Mouse (Mus musculus) forebrain, embryonic 12.5 days (tissue): ENCODE results near the gene Sfrp5. TPM values are rescaled to one million over a fixed set of nuclear protein-coding genes. Genes with fewer than 3 reads are reported as not detected.

Experiments used
- ATAC-seq: fragments of 200-750 bp; cut with Nextera tagmentation; 2 replicates; pipeline ENCODE4 v1.8.0; 2017; ENCODE audit warnings: moderate TSS enrichment; ENCODE audit not compliant: low FRiP score
- H3K27ac ChIP-seq: fragments of 300-500 bp; sonication (generic); 2 replicates; pipeline ENCODE4 v1.5.1; 2016; ENCODE audit warnings: mild to moderate bottlenecking
- H3K27me3 ChIP-seq: fragments of 300-500 bp; sonication (generic); 2 replicates; pipeline ENCODE4 v1.6.1; 2016; ENCODE audit warnings: mild to moderate bottlenecking
- H3K36me3 ChIP-seq: fragments of 300-500 bp; sonication (generic); replicated peaks from 2 replicates; pipeline ENCODE4 v1.6.1; 2016; ENCODE audit warnings: mild to moderate bottlenecking
- H3K4me1 ChIP-seq: fragments of 300-500 bp; sonication (generic); 2 replicates; pipeline ENCODE4 v1.6.1; 2016
- H3K4me2 ChIP-seq: fragments of 300-500 bp; sonication (generic); 2 replicates; pipeline ENCODE4 v1.6.1; 2016; ENCODE audit warnings: mild to moderate bottlenecking, moderate library complexity
- H3K4me3 ChIP-seq: fragments of 300-500 bp; sonication (generic); replicated peaks from 2 replicates; pipeline ENCODE4 v1.5.1; 2016; ENCODE audit warnings: mild to moderate bottlenecking
- H3K9ac ChIP-seq: fragments of 300-500 bp; sonication (generic); 2 replicates; pipeline ENCODE4 v1.6.1; 2016; ENCODE audit warnings: mild to moderate bottlenecking
- H3K9me3 ChIP-seq: fragments of 300-500 bp; sonication (generic); 2 replicates; pipeline ENCODE4 v1.6.1; 2016
- WGBS: fragments of 180-500 bp; shearing (Covaris S2); methylation state at CpG from one replicate; pipeline ENCODE4 v1.1.7; 2016; 5-methylcytosine and 5-hydroxymethylcytosine counted together
- polyA plus RNA-seq: library from polyadenylated mRNA; unstranded; fragments of >200 nt; fragmentation: Nextera tagmentation; extraction: Ambion mirVana; gene quantifications from 2 replicates; pipeline ENCODE4 v1.2.1, GENCODE M21; 2016

Sfrp5 gene
- polyA plus RNA-seq, 1 experiment from 2014 or later: 0.13 TPM

DNA sequence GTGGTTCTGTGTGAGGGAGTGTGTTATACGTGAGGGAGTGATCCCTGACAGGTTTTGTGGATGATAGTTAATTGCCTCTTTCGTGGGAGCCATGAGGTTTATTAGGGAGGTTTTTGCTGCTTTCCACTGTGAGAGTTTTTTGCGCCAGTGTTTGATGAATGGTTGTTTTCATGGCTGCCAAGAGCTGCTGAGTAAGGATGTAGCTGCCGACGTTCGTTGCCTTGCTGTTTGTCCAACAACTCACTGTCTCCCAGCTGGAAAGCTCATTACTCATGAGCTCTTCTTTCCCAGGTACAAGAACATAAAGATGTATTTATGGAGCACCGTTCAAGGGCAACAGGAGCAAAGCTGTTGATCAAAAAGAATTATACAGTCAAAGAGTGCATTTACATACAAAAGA lies 37.9 kb downstream of the Sfrp5 start:
- H3K4me2 ChIP-seq: no peak overlapping the region
- 60% methylated on average over 7 of the region's 7 CpGs for WGBS

DNA sequence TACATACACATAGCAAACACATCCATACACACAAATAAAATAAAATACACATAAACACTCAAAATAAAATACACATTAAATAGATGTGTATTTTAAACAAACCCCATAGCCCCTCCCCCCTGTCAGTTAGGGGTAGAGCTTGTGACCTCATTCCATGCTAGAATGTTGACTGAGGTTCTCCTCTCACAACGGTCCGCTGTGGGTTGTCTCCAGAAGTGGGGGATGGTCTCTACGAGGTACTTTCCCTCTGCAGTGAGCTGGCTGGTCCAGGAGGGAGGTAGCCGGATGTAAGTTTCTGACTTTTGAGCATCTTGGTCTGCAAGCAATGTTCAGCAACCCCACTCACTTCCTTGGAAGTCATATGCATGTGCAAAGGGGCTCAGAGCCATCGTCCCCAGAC lies 38.3 kb downstream of the Sfrp5 start, which contains the start of gene Zfyve27:
Zfyve27 (plus strand) TSS at position 188 of the 400 bp plus-strand sequence.
- no peaks in the 10 kb centered on the region for H3K4me1 ChIP-seq
- H3K9ac ChIP-seq: no peak within 1 kb of the TSS
- no peak for ATAC-seq
- no peak within 1 kb of the TSS for H3K4me3 ChIP-seq
- H3K27ac ChIP-seq: no peak within 1 kb of the TSS
- no peak within 1 kb of the TSS for H3K4me2 ChIP-seq
- H3K9me3 ChIP-seq: no peaks in the 10 kb centered on the region
- peaks cover 17% of the 10 kb centered on the region for H3K27me3 ChIP-seq
- no peaks in the 10 kb centered on the region for H3K36me3 ChIP-seq
- 81% methylated on average over 5 of the region's 5 CpGs for WGBS

More for the DNA sequence above, 37.9 kb downstream of the Sfrp5 start:
- H3K4me3 ChIP-seq: no peak overlapping the region
- no peak overlapping the region for H3K9ac ChIP-seq
- peaks cover 22% of the 10 kb centered on the region for H3K27me3 ChIP-seq
- H3K4me1 ChIP-seq: no peaks in the 10 kb centered on the region
- no peak overlapping the region for H3K27ac ChIP-seq
- no peak for ATAC-seq
- no peaks in the 10 kb centered on the region for H3K9me3 ChIP-seq
- H3K36me3 ChIP-seq: no peaks in the 10 kb centered on the region

DNA sequence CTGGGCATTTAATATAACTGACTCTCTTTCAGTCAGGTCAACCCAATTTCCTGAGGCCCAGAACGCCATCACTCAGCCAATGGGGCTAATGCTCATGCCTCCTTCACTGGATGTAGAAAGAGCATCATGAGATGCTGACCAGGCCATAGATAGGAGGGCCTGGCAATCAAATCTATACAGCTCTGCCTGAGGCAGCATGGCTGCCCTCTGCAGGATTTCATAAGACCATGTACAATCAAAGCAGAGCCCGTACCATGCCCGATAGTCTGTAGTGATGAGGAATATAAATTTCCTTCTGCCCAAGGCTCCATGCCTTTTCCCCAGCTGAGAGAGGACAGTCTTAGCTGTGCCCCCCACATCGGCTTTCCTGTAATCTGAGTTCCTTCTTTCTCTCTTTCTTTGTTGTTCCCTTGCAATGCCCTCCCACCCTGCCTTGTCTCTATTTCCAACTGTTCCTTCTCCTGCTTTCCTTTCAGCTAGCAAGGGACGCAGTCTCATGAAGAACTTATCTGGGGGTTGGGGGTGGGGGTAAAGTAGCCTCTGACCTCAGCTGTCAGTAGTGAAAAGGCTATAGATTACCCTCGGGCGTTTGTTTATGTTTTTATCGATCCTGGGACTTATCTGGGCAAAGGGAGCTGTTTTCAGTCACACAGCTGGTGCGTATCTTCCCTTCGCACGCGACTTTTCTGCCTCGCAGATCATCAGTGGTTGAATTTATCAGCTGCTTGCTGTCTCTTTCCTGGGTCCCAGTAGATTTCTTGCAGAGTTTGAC lies 43.6 kb downstream of the Sfrp5 start:
- Histone ChIP-seq H3K9me3 (no peaks in the 10 kb centered on the region), H3K27ac (no peak overlapping the region), H3K9ac (no peak overlapping the region), H3K4me1 (no peaks in the 10 kb centered on the region), H3K36me3 (no peaks in the 10 kb centered on the region), H3K27me3 (no peaks in the 10 kb centered on the region), H3K4me3 (no peak overlapping the region), H3K4me2 (no peak overlapping the region)
- WGBS: 69% methylated on average over 13 of the region's 13 CpGs
- no peak for ATAC-seq

DNA sequence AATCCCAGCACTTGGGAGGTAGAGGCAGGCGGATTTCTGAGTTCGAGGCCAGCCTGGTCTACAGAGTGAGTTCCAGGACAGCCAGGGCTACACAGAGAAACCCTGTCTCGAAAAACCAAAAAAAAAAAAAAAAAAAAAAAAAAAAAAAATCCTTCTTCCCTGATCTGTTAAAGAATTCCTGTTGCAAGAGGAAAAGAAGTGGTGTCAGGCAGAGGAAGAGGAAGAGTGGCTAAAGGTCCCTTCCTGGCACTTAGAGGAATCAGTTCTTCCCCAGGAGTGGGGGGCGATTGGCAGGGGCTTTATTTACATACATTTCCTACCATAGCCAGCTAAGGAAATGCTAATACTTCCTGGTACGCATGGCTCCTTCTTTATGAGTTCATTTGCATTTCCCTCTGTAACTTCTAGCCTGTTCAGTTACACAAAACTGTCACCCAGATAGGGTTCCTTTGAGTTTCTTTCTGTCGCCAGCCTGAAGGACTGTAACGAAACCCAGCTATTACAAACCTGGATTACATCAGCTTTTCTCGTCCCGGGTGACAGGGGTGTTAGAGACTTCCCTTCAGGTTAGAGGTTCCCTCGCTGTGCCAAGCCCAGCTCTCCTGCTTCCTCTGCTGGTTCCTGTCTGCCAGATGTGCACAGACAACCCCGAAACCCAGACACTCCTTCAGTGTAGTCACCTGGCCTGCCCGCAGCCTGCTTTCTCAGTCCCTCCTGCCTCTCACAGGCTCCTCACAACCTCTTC lies 44.4 kb downstream of the Sfrp5 start:
- 74% methylated on average over 12 of the region's 12 CpGs for WGBS
- H3K27me3 ChIP-seq: no peaks in the 10 kb centered on the region
- H3K27ac ChIP-seq: no peak overlapping the region
- H3K4me2 ChIP-seq: no peak overlapping the region
- H3K4me1 ChIP-seq: no peaks in the 10 kb centered on the region
- H3K36me3 ChIP-seq: no peaks in the 10 kb centered on the region
- ATAC-seq: no peak
- no peak overlapping the region for H3K9ac ChIP-seq
- no peak overlapping the region for H3K4me3 ChIP-seq
- no peaks in the 10 kb centered on the region for H3K9me3 ChIP-seq

DNA sequence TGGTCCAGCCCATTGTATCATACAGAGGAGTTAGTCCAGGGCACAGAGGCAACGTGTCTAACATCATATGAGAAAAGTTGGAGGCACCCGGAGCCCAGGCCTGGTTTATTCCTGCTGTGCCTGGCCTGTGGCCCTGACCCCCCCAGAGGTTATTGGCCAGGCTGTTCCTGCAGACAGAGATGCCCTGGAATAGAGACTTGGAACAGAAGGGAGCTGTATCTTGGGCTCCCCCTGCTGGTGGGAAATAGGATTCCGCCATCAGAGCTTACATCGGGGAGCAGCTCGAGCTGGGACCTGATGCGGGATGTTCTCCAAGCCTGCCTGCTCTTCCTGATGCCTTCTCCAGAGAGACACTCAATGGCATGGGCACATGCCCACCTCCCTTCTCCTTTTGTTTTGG lies 50.1 kb downstream of the Sfrp5 start:
- Histone ChIP-seq H3K27me3 (peaks cover 25% of the 10 kb centered on the region), H3K36me3 (no peaks in the 10 kb centered on the region), H3K4me1 (peaks cover 18% of the 10 kb centered on the region), H3K4me2 (no peak overlapping the region), H3K27ac (no peak overlapping the region), H3K9ac (no peak overlapping the region), H3K4me3 (no peak overlapping the region), H3K9me3 (no peaks in the 10 kb centered on the region)
- WGBS: 8% methylated on average over 6 of the region's 6 CpGs
- peak; percentile 59 for ATAC-seq

DNA sequence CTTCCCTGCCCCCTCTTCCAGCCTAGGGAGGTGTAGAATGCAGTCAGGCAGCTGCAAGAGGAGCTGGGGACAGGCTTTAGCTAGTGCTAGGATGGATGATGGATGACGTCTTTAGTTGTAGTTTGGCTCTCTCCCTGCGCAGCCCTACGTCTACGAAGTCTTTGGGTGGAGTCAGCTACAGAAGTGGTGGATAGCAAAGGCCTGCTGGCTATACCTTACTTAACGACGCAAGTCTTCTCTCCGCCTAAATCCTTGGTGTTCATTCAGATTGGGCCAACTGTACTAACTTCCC lies 53.5 kb downstream of the Sfrp5 start:
- no peaks in the 10 kb centered on the region for H3K9me3 ChIP-seq
- H3K4me2 ChIP-seq: peak overlapping the region; percentile 78
- no peaks in the 10 kb centered on the region for H3K36me3 ChIP-seq
- peak overlapping the region; percentile 56 for H3K4me3 ChIP-seq
- 35% methylated on average over 7 of the region's 7 CpGs for WGBS
- ATAC-seq: no peak
- H3K27me3 ChIP-seq: peaks cover 47% of the 10 kb centered on the region
- no peak overlapping the region; the same call in 1 of the 2 replicates for H3K27ac ChIP-seq
- H3K4me1 ChIP-seq: peaks cover 19% of the 10 kb centered on the region
- H3K9ac ChIP-seq: peak overlapping the region; percentile 72; the same call in 1 of the 2 replicates

Other genes with a start within 250 kb of the Sfrp5 start
- gene Mms19, start 221.1 kb downstream of the Sfrp5 start, polyA plus RNA-seq: 32.2 and 36.7 TPM in 2 replicates
- gene Ubtd1, start 220.5 kb downstream of the Sfrp5 start, polyA plus RNA-seq: 7.1 and 7.8 TPM in 2 replicates
- 0.28 and 0.49 TPM in 2 replicates for gene Ankrd2, start 166.3 kb downstream of the Sfrp5 start, polyA plus RNA-seq
- gene Hoga1, start 156.6 kb downstream of the Sfrp5 start, polyA plus RNA-seq: 1.1 and 1.5 TPM in 2 replicates
- gene 4933411K16Rik, start 150.0 kb downstream of the Sfrp5 start, polyA plus RNA-seq: 0.14 TPM in 2 replicates
- 73.4 and 75.1 TPM in 2 replicates for gene Morn4, start 115.9 kb downstream of the Sfrp5 start, polyA plus RNA-seq
- 31.0 and 32.0 TPM in 2 replicates for gene Pi4k2a, start 111.8 kb downstream of the Sfrp5 start, polyA plus RNA-seq
- 10.4 and 10.5 TPM in 2 replicates for gene Avpi1, start 73.2 kb downstream of the Sfrp5 start, polyA plus RNA-seq
- 3.5 and 4.2 TPM in 2 replicates for gene Marveld1, start 54.9 kb downstream of the Sfrp5 start, polyA plus RNA-seq
- 42.9 and 47.3 TPM in 2 replicates for gene Zfyve27, start 38.3 kb downstream of the Sfrp5 start, polyA plus RNA-seq
- 6.6 and 7.1 TPM in 2 replicates for gene Golga7b, start 45.3 kb upstream of the Sfrp5 start, polyA plus RNA-seq
- gene Crtac1, start 229.5 kb upstream of the Sfrp5 start, polyA plus RNA-seq: 8.6 and 9.3 TPM in 2 replicates